Mouse (Mus musculus): ENCODE data around the gene Ebi3. TPM values are rescaled to one million over a fixed set of nuclear protein-coding genes. Genes with fewer than 3 reads are reported as not detected.

The Ebi3 gene
- polyA plus RNA-seq, 2 experiments: 3.0 to 4.1 TPM

GRCm38 (mm10) chr17:55964996-55965395, 12.6 kb downstream of the Ebi3 start:
- ATAC-seq (ENCODE audit: insufficient read depth) (no peak), DNase-seq (ENCODE audit: low read depth in 3 of 3, low spot score in 3 of 3) (no peak)
- no peak overlapping the region for H3K9ac ChIP-seq (replicated peaks)
- no peak overlapping the region for H3K27ac ChIP-seq
- H3K4me1 ChIP-seq (replicated peaks; ENCODE audit: control insufficient read depth in 2 of 2, insufficient read depth in 2 of 2, low read length in 1 of 2): peaks cover 3 to 4% of the 10 kb centered on the region in 2 experiments
- H3K4me3 ChIP-seq (ENCODE audit: insufficient read depth in 1 of 2, low read depth in 2 of 2, low read length in 2 of 2): no peak overlapping the region
- WGBS (ENCODE audit: insufficient replicate concordance): 70% methylated on average over 9 of the region's 9 CpGs
- no peak overlapping the region for H3K4me2 ChIP-seq (ENCODE audit: low read depth)
- H3K9me3 ChIP-seq (ENCODE audit: control insufficient read depth, low read length): no peaks in the 10 kb centered on the region
- H3K27me3 ChIP-seq (ENCODE audit: control insufficient read depth, insufficient read depth, low read length): peaks cover 5% of the 10 kb centered on the region
- peaks cover 3% of the 10 kb centered on the region for H3K36me3 ChIP-seq (replicated peaks; ENCODE audit: control insufficient read depth, insufficient read depth, low read depth)
- no peak for TF ChIP-seq EP300 (IDR thresholded peaks at IDR 0.05; ENCODE audit: low read depth)
- no peak; the same call in 1 of the 2 replicates for TF ChIP-seq CTCF (IDR thresholded peaks at IDR 0.05; ENCODE audit: low read depth)

- Histone ChIP-seq H3K9ac (replicated peaks) (no peak overlapping the region), H3K27ac (no peak overlapping the region), H3K4me1 (replicated peaks; ENCODE audit: control insufficient read depth in 2 of 2, insufficient read depth in 2 of 2, low read length in 1 of 2) (no peaks in the 10 kb centered on the region), H3K36me3 (replicated peaks; ENCODE audit: control insufficient read depth, insufficient read depth, low read depth) (peaks cover 3% of the 10 kb centered on the region), H3K27me3 (ENCODE audit: control insufficient read depth, insufficient read depth, low read length) (peaks cover 24% of the 10 kb centered on the region), H3K4me3 (ENCODE audit: insufficient read depth in 1 of 2, low read depth in 2 of 2, low read length in 2 of 2) (no peak overlapping the region), H3K4me2 (ENCODE audit: low read depth) (no peak overlapping the region), H3K9me3 (ENCODE audit: control insufficient read depth, low read length) (no peaks in the 10 kb centered on the region)
- TF ChIP-seq EP300 (IDR thresholded peaks at IDR 0.05; ENCODE audit: low read depth) (no peak), CTCF (IDR thresholded peaks at IDR 0.05; ENCODE audit: low read depth) (no peak)
- ATAC-seq (ENCODE audit: insufficient read depth) (no peak), DNase-seq (ENCODE audit: low read depth in 3 of 3, low spot score in 3 of 3) (no peak)
- WGBS (ENCODE audit: insufficient replicate concordance): 81% methylated on average over 4 of the region's 4 CpGs
Measured at GRCm38 (mm10) chr17:55967186-55967585, 14.7 kb downstream of the Ebi3 start.

- no peak overlapping the region for H3K4me3 ChIP-seq (ENCODE audit: insufficient read depth in 1 of 2, low read depth in 2 of 2, low read length in 2 of 2)
- no peak overlapping the region for H3K4me2 ChIP-seq (ENCODE audit: low read depth)
- no peak overlapping the region for H3K27ac ChIP-seq
- H3K9me3 ChIP-seq (ENCODE audit: control insufficient read depth, low read length): no peaks in the 10 kb centered on the region
- no peak for TF ChIP-seq EP300 (IDR thresholded peaks at IDR 0.05; ENCODE audit: low read depth)
- TF ChIP-seq CTCF (IDR thresholded peaks at IDR 0.05; ENCODE audit: low read depth): no peak
- no peaks in the 10 kb centered on the region for H3K4me1 ChIP-seq (replicated peaks; ENCODE audit: control insufficient read depth in 2 of 2, insufficient read depth in 2 of 2, low read length in 1 of 2)
- DNase-seq (ENCODE audit: low read depth in 3 of 3, low spot score in 3 of 3) (no peak), ATAC-seq (ENCODE audit: insufficient read depth) (no peak)
- WGBS (ENCODE audit: insufficient replicate concordance): 61% methylated on average over 7 of the region's 7 CpGs
- peaks cover 3% of the 10 kb centered on the region for H3K36me3 ChIP-seq (replicated peaks; ENCODE audit: control insufficient read depth, insufficient read depth, low read depth)
- H3K27me3 ChIP-seq (ENCODE audit: control insufficient read depth, insufficient read depth, low read length): peaks cover 24% of the 10 kb centered on the region
- no peak overlapping the region for H3K9ac ChIP-seq (replicated peaks)
Measured at GRCm38 (mm10) chr17:55968210-55968609, 15.8 kb downstream of the Ebi3 start.

GRCm38 (mm10) chr17:55969560-55969959, 17.1 kb downstream of the Ebi3 start:
- H3K9ac ChIP-seq (replicated peaks): no peak overlapping the region
- H3K4me2 ChIP-seq (ENCODE audit: low read depth): no peak overlapping the region
- H3K27me3 ChIP-seq (ENCODE audit: control insufficient read depth, insufficient read depth, low read length): peaks cover 24% of the 10 kb centered on the region
- DNase-seq (ENCODE audit: low read depth in 3 of 3, low spot score in 3 of 3) (no peak), ATAC-seq (ENCODE audit: insufficient read depth) (no peak)
- peaks cover 3% of the 10 kb centered on the region for H3K36me3 ChIP-seq (replicated peaks; ENCODE audit: control insufficient read depth, insufficient read depth, low read depth)
- H3K4me1 ChIP-seq (replicated peaks; ENCODE audit: control insufficient read depth in 2 of 2, insufficient read depth in 2 of 2, low read length in 1 of 2): no peaks in the 10 kb centered on the region
- no peak for TF ChIP-seq CTCF (IDR thresholded peaks at IDR 0.05; ENCODE audit: low read depth)
- TF ChIP-seq EP300 (IDR thresholded peaks at IDR 0.05; ENCODE audit: low read depth): no peak
- H3K4me3 ChIP-seq (ENCODE audit: insufficient read depth in 1 of 2, low read depth in 2 of 2, low read length in 2 of 2): no peak overlapping the region
- H3K27ac ChIP-seq: no peak overlapping the region
- H3K9me3 ChIP-seq (ENCODE audit: control insufficient read depth, low read length): no peaks in the 10 kb centered on the region
- WGBS (ENCODE audit: insufficient replicate concordance): 39% methylated on average over 14 of the region's 14 CpGs

GRCm38 (mm10) chr17:55969966-55970891, 17.8 kb downstream of the Ebi3 start, which contains the start of gene Shd:
Gene Shd, plus strand, starts transcription at chr17:55970467.
- no peak for DNase-seq (ENCODE audit: low read depth in 3 of 3, low spot score in 3 of 3)
- Histone ChIP-seq H3K4me2 (ENCODE audit: low read depth) (peak within 1 kb of the TSS; percentile 47), H3K36me3 (replicated peaks; ENCODE audit: control insufficient read depth, insufficient read depth, low read depth) (peaks cover 3% of the 10 kb centered on the region), H3K9ac (replicated peaks) (no peak within 1 kb of the TSS), H3K4me3 (ENCODE audit: insufficient read depth in 1 of 2, low read depth in 2 of 2, low read length in 2 of 2) (peak within 1 kb of the TSS; percentile 11 to 12; a peak in 2 of 4 replicates), H3K4me1 (replicated peaks; ENCODE audit: control insufficient read depth in 2 of 2, insufficient read depth in 2 of 2, low read length in 1 of 2) (no peaks in the 10 kb centered on the region), H3K9me3 (ENCODE audit: control insufficient read depth, low read length) (no peaks in the 10 kb centered on the region), H3K27me3 (ENCODE audit: control insufficient read depth, insufficient read depth, low read length) (peaks cover 24% of the 10 kb centered on the region), H3K27ac (no peak within 1 kb of the TSS)
- 10% methylated on average over 55 of the region's 55 CpGs for WGBS (ENCODE audit: insufficient replicate concordance)
- TF ChIP-seq EP300 (IDR thresholded peaks at IDR 0.05; ENCODE audit: low read depth) (no peak), CTCF (IDR thresholded peaks at IDR 0.05; ENCODE audit: low read depth) (no peak)
- no peak for ATAC-seq (ENCODE audit: insufficient read depth)

Data from liver, embryonic 14.5 days (tissue).